Mouse (Mus musculus): ENCODE data around the gene Rnf212b. TPM values are rescaled to one million over a fixed set of nuclear protein-coding genes. Genes with fewer than 3 reads are reported as not detected.
"Not testable (repeated sequence)": the region's sequence is repeated elsewhere in the genome, so short reads cannot be mapped to it uniquely, and the experiment has no call there.

Gene Rnf212b
- 1 to 10 TPM; 1.3 to 2.0 TPM for total RNA-seq (2021)
- long read RNA-seq, experiment 1, partial matches to known transcripts = 0 of 4 reads
- long read RNA-seq, experiment 1, other reads (novel, unspliced or antisense) = 4 of 4 reads
- long read RNA-seq, experiment 2, partial matches to known transcripts = 0 of 9 reads
- long read RNA-seq, experiment 2, other reads (novel, unspliced or antisense) = 9 of 9 reads

- no peak for DNase-seq
These were observed at the start of gene Rnf212b for GRCm38 (mm10) chr14:54813991-54814390. Rnf212b (plus strand) TSS chr14:54814141.

GRCm38 (mm10) chr14:54766937-54767336 is 47.0 kb upstream of the Rnf212b start:
- not testable (repeated sequence) for DNase-seq

GRCm38 (mm10) chr14:54768314-54769067 is 45.5 kb upstream of the Rnf212b start:
- no peak for DNase-seq

GRCm38 (mm10) chr14:54769068-54769425 is 44.9 kb upstream of the Rnf212b start:
- no peak for DNase-seq

GRCm38 (mm10) chr14:54770373-54770772 is 43.6 kb upstream of the Rnf212b start:
- no peak for DNase-seq

GRCm38 (mm10) chr14:54772333-54772856 is 41.5 kb upstream of the Rnf212b start:
- no peak for DNase-seq

- no peak for DNase-seq
These were observed 38.4 kb upstream of the Rnf212b start for GRCm38 (mm10) chr14:54775534-54776041.

GRCm38 (mm10) chr14:54776768-54777167 is 37.2 kb upstream of the Rnf212b start:
- DNase-seq = no peak

GRCm38 (mm10) chr14:54777893-54778292 is 36.0 kb upstream of the Rnf212b start:
- DNase-seq = no peak

GRCm38 (mm10) chr14:54780084-54780483 is 33.9 kb upstream of the Rnf212b start:
- DNase-seq = no peak

- DNase-seq = peak; percentile 70
These were observed 32.9 kb upstream of the Rnf212b start for GRCm38 (mm10) chr14:54780836-54781609.

GRCm38 (mm10) chr14:54781610-54782365 is 32.2 kb upstream of the Rnf212b start, which contains the start of gene Slc7a8:
Slc7a8 (minus strand) TSS chr14:54781946.
- DNase-seq = peak; percentile 72

- no peak for DNase-seq
These were observed 31.0 kb upstream of the Rnf212b start for GRCm38 (mm10) chr14:54782971-54783370.

GRCm38 (mm10) chr14:54785898-54786297 is 28.0 kb upstream of the Rnf212b start:
- peak; percentile 37 for DNase-seq

GRCm38 (mm10) chr14:54786489-54786888 is 27.5 kb upstream of the Rnf212b start:
- no peak for DNase-seq

GRCm38 (mm10) chr14:54787226-54787625 is 26.7 kb upstream of the Rnf212b start:
- no peak for DNase-seq

GRCm38 (mm10) chr14:54788231-54788630 is 25.7 kb upstream of the Rnf212b start:
- DNase-seq = no peak

- DNase-seq = no peak
These were observed 21.8 kb upstream of the Rnf212b start for GRCm38 (mm10) chr14:54792166-54792565.

GRCm38 (mm10) chr14:54793351-54793750 is 20.6 kb upstream of the Rnf212b start:
- no peak for DNase-seq

GRCm38 (mm10) chr14:54793894-54794830 is 19.8 kb upstream of the Rnf212b start:
- no peak for DNase-seq

- no peak for DNase-seq
These were observed 18.0 kb upstream of the Rnf212b start for GRCm38 (mm10) chr14:54795901-54796300.
